Mouse (Mus musculus) embryonic fibroblast, embryonic 13.5 days (primary cell): ENCODE results near the gene Rasal1.

Experiments
- CTCF ChIP-seq: IDR thresholded peaks from 2 replicates; pipeline ENCODE4 v1.5.1; 2011; ENCODE audit warnings: mild to moderate bottlenecking, control low read depth, low read length, moderate library complexity, borderline replicate concordance; ENCODE audit not compliant: insufficient read depth
- POLR2A ChIP-seq: IDR thresholded peaks from 2 replicates; pipeline ENCODE4 v1.6.1; 2011; ENCODE audit warnings: low read depth, mild to moderate bottlenecking, control low read depth, low read length, moderate library complexity

- no peak for TF ChIP-seq CTCF
- TF ChIP-seq POLR2A, result no peak
These were observed 2.8 kb upstream of the Rasal1 start for GRCm38 (mm10) chr5:120645851-120646250.
